Mouse (Mus musculus) embryonic facial prominence, embryonic 12.5 days (tissue): ENCODE results near the gene Rnf183. TPM values are rescaled to one million over a fixed set of nuclear protein-coding genes. Genes with fewer than 3 reads are reported as not detected.

Source experiments
- ATAC-seq: fragments of 200-750 bp; cut with Nextera tagmentation; 2 replicates; pipeline ENCODE4 v1.8.0; 2017; ENCODE audit not compliant: insufficient number of reproducible peaks, insufficient read depth, low FRiP score, low TSS enrichment
- H3K27ac ChIP-seq: fragments of 300-500 bp; sonication (generic); 2 replicates; pipeline ENCODE4 v1.5.1; 2016; ENCODE audit warnings: mild to moderate bottlenecking
- H3K27me3 ChIP-seq: fragments of 300-500 bp; sonication (generic); 2 replicates; pipeline ENCODE4 v1.6.1; 2016; ENCODE audit warnings: mild to moderate bottlenecking, moderate library complexity
- H3K36me3 ChIP-seq: fragments of 300-500 bp; sonication (generic); 2 replicates; pipeline ENCODE4 v1.6.1; 2016; ENCODE audit warnings: mild to moderate bottlenecking
- H3K4me1 ChIP-seq: fragments of 300-500 bp; sonication (generic); 2 replicates; pipeline ENCODE4 v1.6.1; 2016
- H3K4me2 ChIP-seq: fragments of 300-500 bp; sonication (generic); replicated peaks from 2 replicates; pipeline ENCODE4 v1.6.1; 2016; ENCODE audit warnings: mild to moderate bottlenecking, moderate library complexity
- H3K4me3 ChIP-seq: fragments of 300-500 bp; sonication (generic); 2 replicates; pipeline ENCODE4 v1.5.1; 2016; ENCODE audit warnings: mild to moderate bottlenecking
- H3K9ac ChIP-seq: fragments of 300-500 bp; sonication (generic); 2 replicates; pipeline ENCODE4 v1.6.1; 2016; ENCODE audit warnings: mild to moderate bottlenecking, moderate library complexity
- H3K9me3 ChIP-seq: fragments of 300-500 bp; sonication (generic); 2 replicates; pipeline ENCODE4 v1.6.1; 2016; ENCODE audit warnings: mild to moderate bottlenecking, moderate library complexity
- WGBS: fragments of 180-500 bp; shearing (Covaris S2); methylation state at CpG from one replicate; pipeline ENCODE4 v1.1.7; 2016; 5-methylcytosine and 5-hydroxymethylcytosine counted together
- polyA plus RNA-seq: library from polyadenylated mRNA; unstranded; fragments of >200 nt; fragmentation: Nextera tagmentation; extraction: Ambion mirVana; gene quantifications from 2 replicates; pipeline ENCODE4 v1.2.1, GENCODE M21; 2016

Gene Rnf183
- polyA plus RNA-seq, 1 experiment from 2014 or later: not detected

GRCm38 (mm10) chr4:62460348-62460747 lies 25.3 kb upstream of the Rnf183 start:
- no peak overlapping the region for H3K4me2 ChIP-seq
- WGBS: 88% methylated on average over 8 of the region's 8 CpGs
- no peaks in the 10 kb centered on the region for H3K27me3 ChIP-seq
- no peak overlapping the region for H3K4me3 ChIP-seq
- H3K9ac ChIP-seq: no peak overlapping the region
- no peaks in the 10 kb centered on the region for H3K4me1 ChIP-seq
- no peaks in the 10 kb centered on the region for H3K9me3 ChIP-seq
- no peak for ATAC-seq
- no peaks in the 10 kb centered on the region for H3K36me3 ChIP-seq
- H3K27ac ChIP-seq: no peak overlapping the region

- Histone ChIP-seq H3K4me3 (no peak overlapping the region), H3K9ac (no peak overlapping the region), H3K27me3 (no peaks in the 10 kb centered on the region), H3K27ac (no peak overlapping the region), H3K9me3 (no peaks in the 10 kb centered on the region), H3K4me1 (no peaks in the 10 kb centered on the region), H3K4me2 (no peak overlapping the region), H3K36me3 (no peaks in the 10 kb centered on the region)
- ATAC-seq: no peak
- 83% methylated on average over 3 of the region's 3 CpGs for WGBS
Measured at GRCm38 (mm10) chr4:62459081-62459480, 24.0 kb upstream of the Rnf183 start.

GRCm38 (mm10) chr4:62454995-62455394 lies 19.9 kb upstream of the Rnf183 start:
- no peak overlapping the region for H3K4me2 ChIP-seq
- 55% methylated on average over 5 of the region's 5 CpGs for WGBS
- no peaks in the 10 kb centered on the region for H3K27me3 ChIP-seq
- ATAC-seq: 0 out of 2 replicates have a peak, but pooled peaks have one; percentile 50
- no peak overlapping the region for H3K9ac ChIP-seq
- H3K27ac ChIP-seq: no peak overlapping the region
- no peaks in the 10 kb centered on the region for H3K36me3 ChIP-seq
- no peak overlapping the region for H3K4me3 ChIP-seq
- H3K9me3 ChIP-seq: no peaks in the 10 kb centered on the region
- no peaks in the 10 kb centered on the region for H3K4me1 ChIP-seq

- no peak overlapping the region for H3K4me3 ChIP-seq
- no peaks in the 10 kb centered on the region for H3K27me3 ChIP-seq
- no peaks in the 10 kb centered on the region for H3K9me3 ChIP-seq
- ATAC-seq: no peak
- H3K4me2 ChIP-seq: no peak overlapping the region
- no peaks in the 10 kb centered on the region for H3K4me1 ChIP-seq
- WGBS: 70% methylated on average over 4 of the region's 4 CpGs
- no peaks in the 10 kb centered on the region for H3K36me3 ChIP-seq
- H3K27ac ChIP-seq: no peak overlapping the region
- H3K9ac ChIP-seq: no peak overlapping the region
Measured at GRCm38 (mm10) chr4:62440986-62441385, 5.9 kb upstream of the Rnf183 start.

- ATAC-seq: no peak
- H3K27ac ChIP-seq: no peak overlapping the region
Measured at GRCm38 (mm10) chr4:62440544-62440943, 5.5 kb upstream of the Rnf183 start.

GRCm38 (mm10) chr4:62439793-62440192 lies 4.7 kb upstream of the Rnf183 start:
- H3K4me2 ChIP-seq: no peak overlapping the region
- no peak overlapping the region for H3K9ac ChIP-seq
- WGBS: 58% methylated on average over 4 of the region's 4 CpGs
- no peaks in the 10 kb centered on the region for H3K4me1 ChIP-seq
- no peaks in the 10 kb centered on the region for H3K27me3 ChIP-seq
- H3K36me3 ChIP-seq: no peaks in the 10 kb centered on the region
- no peak for ATAC-seq
- no peak overlapping the region for H3K4me3 ChIP-seq
- H3K9me3 ChIP-seq: no peaks in the 10 kb centered on the region
- no peak overlapping the region for H3K27ac ChIP-seq

More at GRCm38 (mm10) chr4:62440544-62440943, 5.5 kb upstream of the Rnf183 start:
- Histone ChIP-seq H3K4me2 (no peak overlapping the region), H3K27me3 (no peaks in the 10 kb centered on the region), H3K9ac (no peak overlapping the region), H3K4me1 (no peaks in the 10 kb centered on the region), H3K9me3 (no peaks in the 10 kb centered on the region), H3K4me3 (no peak overlapping the region), H3K36me3 (no peaks in the 10 kb centered on the region)
- WGBS: 76% methylated on average over 4 of the region's 4 CpGs

- Histone ChIP-seq H3K9me3 (no peaks in the 10 kb centered on the region), H3K9ac (no peak overlapping the region), H3K27me3 (no peaks in the 10 kb centered on the region), H3K27ac (no peak overlapping the region), H3K4me2 (no peak overlapping the region), H3K4me1 (no peaks in the 10 kb centered on the region), H3K4me3 (no peak overlapping the region), H3K36me3 (no peaks in the 10 kb centered on the region)
- ATAC-seq: no peak
- 84% methylated on average over 7 of the region's 7 CpGs for WGBS
Measured at GRCm38 (mm10) chr4:62437871-62438270, 2.8 kb upstream of the Rnf183 start.

- H3K9ac ChIP-seq: no peak overlapping the region
- H3K4me2 ChIP-seq: no peak overlapping the region
- no peak overlapping the region for H3K4me3 ChIP-seq
- H3K4me1 ChIP-seq: no peaks in the 10 kb centered on the region
- no peak overlapping the region for H3K27ac ChIP-seq
- H3K27me3 ChIP-seq: no peaks in the 10 kb centered on the region
- WGBS: 85% methylated on average over 3 of the region's 3 CpGs
- H3K36me3 ChIP-seq: no peaks in the 10 kb centered on the region
- no peaks in the 10 kb centered on the region for H3K9me3 ChIP-seq
- no peak for ATAC-seq
Measured at GRCm38 (mm10) chr4:62437256-62437778, 2.3 kb upstream of the Rnf183 start.

GRCm38 (mm10) chr4:62433939-62434870 lies 847 bp downstream of the Rnf183 start:
- H3K4me2 ChIP-seq: no peak overlapping the region
- H3K27me3 ChIP-seq: no peaks in the 10 kb centered on the region
- no peak overlapping the region for H3K27ac ChIP-seq
- H3K9me3 ChIP-seq: no peaks in the 10 kb centered on the region
- WGBS: 74% methylated on average over 7 of the region's 7 CpGs
- no peaks in the 10 kb centered on the region for H3K4me1 ChIP-seq
- ATAC-seq: no peak
- no peak overlapping the region for H3K4me3 ChIP-seq
- no peaks in the 10 kb centered on the region for H3K36me3 ChIP-seq
- H3K9ac ChIP-seq: no peak overlapping the region

- H3K4me3 ChIP-seq: no peak overlapping the region
- no peaks in the 10 kb centered on the region for H3K27me3 ChIP-seq
- ATAC-seq: no peak
- no peaks in the 10 kb centered on the region for H3K9me3 ChIP-seq
- 84% methylated on average over 4 of the region's 4 CpGs for WGBS
- no peak overlapping the region for H3K27ac ChIP-seq
- no peak overlapping the region for H3K4me2 ChIP-seq
- H3K4me1 ChIP-seq: no peaks in the 10 kb centered on the region
- no peak overlapping the region for H3K9ac ChIP-seq
- H3K36me3 ChIP-seq: no peaks in the 10 kb centered on the region
Measured at GRCm38 (mm10) chr4:62431522-62431921, 3.5 kb downstream of the Rnf183 start.

GRCm38 (mm10) chr4:62430678-62431077 lies 4.4 kb downstream of the Rnf183 start:
- Histone ChIP-seq H3K9ac (no peak overlapping the region), H3K4me2 (no peak overlapping the region), H3K27me3 (no peaks in the 10 kb centered on the region), H3K9me3 (no peaks in the 10 kb centered on the region), H3K36me3 (0 out of 2 replicates have a peak, but pooled peaks cover 1% of the 10 kb centered on the region), H3K27ac (no peak overlapping the region), H3K4me1 (no peaks in the 10 kb centered on the region), H3K4me3 (no peak overlapping the region)
- ATAC-seq: no peak

- Histone ChIP-seq H3K4me3 (no peak overlapping the region), H3K4me2 (no peak overlapping the region), H3K27ac (no peak overlapping the region), H3K36me3 (peaks cover 12% of the 10 kb centered on the region), H3K4me1 (no peaks in the 10 kb centered on the region), H3K27me3 (no peaks in the 10 kb centered on the region), H3K9me3 (no peaks in the 10 kb centered on the region), H3K9ac (no peak overlapping the region)
- no peak for ATAC-seq
- WGBS: 84% methylated on average over 9 of the region's 9 CpGs
Measured at GRCm38 (mm10) chr4:62429616-62430015, 5.4 kb downstream of the Rnf183 start.
